Mouse (Mus musculus): ENCODE results near the gene Cdk20.
"Not testable (repeated sequence)": the region's sequence is repeated elsewhere in the genome, so short reads cannot be mapped to it uniquely, and the experiment has no call there.

Cdk20 gene

GRCm38 (mm10) chr13:64422607-64422957 is 9.5 kb upstream of the Cdk20 start:
- no peak for DNase-seq (ENCODE audit: low spot score in 2 of 2)

GRCm38 (mm10) chr13:64424347-64424746 is 7.8 kb upstream of the Cdk20 start:
- DNase-seq (ENCODE audit: low spot score in 2 of 2): no peak

- no peak for DNase-seq (ENCODE audit: low spot score in 2 of 2)
Observed at GRCm38 (mm10) chr13:64425280-64425679, 6.8 kb upstream of the Cdk20 start.

- DNase-seq (ENCODE audit: low spot score in 2 of 2): no peak
Observed at GRCm38 (mm10) chr13:64429328-64429727, 2.8 kb upstream of the Cdk20 start.

GRCm38 (mm10) chr13:64437801-64438200 is 5.7 kb downstream of the Cdk20 start:
- DNase-seq (ENCODE audit: low spot score in 2 of 2): no peak

- DNase-seq (ENCODE audit: low spot score in 2 of 2): peak; percentile 29 to 43
Observed at GRCm38 (mm10) chr13:64438863-64439452, 6.8 kb downstream of the Cdk20 start.

- DNase-seq (ENCODE audit: low spot score in 2 of 2): no peak
Observed at GRCm38 (mm10) chr13:64439471-64439870, 7.4 kb downstream of the Cdk20 start.

- no peak for DNase-seq (ENCODE audit: low spot score in 2 of 2)
Observed at GRCm38 (mm10) chr13:64440592-64440991, 8.5 kb downstream of the Cdk20 start.

- DNase-seq (ENCODE audit: low spot score in 2 of 2): peak; percentile 44 to 52
Observed at GRCm38 (mm10) chr13:64443263-64443894, 11.3 kb downstream of the Cdk20 start.

GRCm38 (mm10) chr13:64445254-64445920 is 13.3 kb downstream of the Cdk20 start:
- DNase-seq (ENCODE audit: low spot score in 2 of 2): no peak

GRCm38 (mm10) chr13:64447947-64448346 is 15.8 kb downstream of the Cdk20 start:
- no peak for DNase-seq (ENCODE audit: low spot score in 2 of 2)

- DNase-seq (ENCODE audit: low spot score in 2 of 2): no peak
Observed at GRCm38 (mm10) chr13:64448729-64449128, 16.6 kb downstream of the Cdk20 start.

GRCm38 (mm10) chr13:64450001-64450794 is 18.1 kb downstream of the Cdk20 start:
- no peak for DNase-seq (ENCODE audit: low spot score in 2 of 2)

- DNase-seq (ENCODE audit: low spot score in 2 of 2): not testable (repeated sequence)
Observed at GRCm38 (mm10) chr13:64457225-64457978, 25.3 kb downstream of the Cdk20 start.

GRCm38 (mm10) chr13:64458181-64458580 is 26.1 kb downstream of the Cdk20 start:
- DNase-seq (ENCODE audit: low spot score in 2 of 2): no peak

GRCm38 (mm10) chr13:64462581-64462980 is 30.5 kb downstream of the Cdk20 start:
- DNase-seq (ENCODE audit: low spot score in 2 of 2): no peak

- DNase-seq (ENCODE audit: low spot score in 2 of 2): no peak
Observed at GRCm38 (mm10) chr13:64465166-64465565, 33.1 kb downstream of the Cdk20 start.

- no peak for DNase-seq (ENCODE audit: low spot score in 2 of 2)
Observed at GRCm38 (mm10) chr13:64467886-64468285, 35.8 kb downstream of the Cdk20 start.

- DNase-seq (ENCODE audit: low spot score in 2 of 2): no peak
Observed at GRCm38 (mm10) chr13:64477968-64478367, 45.9 kb downstream of the Cdk20 start.

- DNase-seq (ENCODE audit: low spot score in 2 of 2): no peak
Observed at GRCm38 (mm10) chr13:64479960-64480359, 47.8 kb downstream of the Cdk20 start.

- DNase-seq (ENCODE audit: low spot score in 2 of 2): no peak
Observed at GRCm38 (mm10) chr13:64489886-64490285, 57.8 kb downstream of the Cdk20 start.
